Mouse (Mus musculus): ENCODE results near the gene Shroom2. TPM values are rescaled to one million over a fixed set of nuclear protein-coding genes. Genes with fewer than 3 reads are reported as not detected.

Gene Shroom2
- polyA plus RNA-seq (2015; fragmentation: Nextera tagmentation; extraction: Ambion mirVana), result 5.0 and 5.4 TPM in 2 replicates

DNA sequence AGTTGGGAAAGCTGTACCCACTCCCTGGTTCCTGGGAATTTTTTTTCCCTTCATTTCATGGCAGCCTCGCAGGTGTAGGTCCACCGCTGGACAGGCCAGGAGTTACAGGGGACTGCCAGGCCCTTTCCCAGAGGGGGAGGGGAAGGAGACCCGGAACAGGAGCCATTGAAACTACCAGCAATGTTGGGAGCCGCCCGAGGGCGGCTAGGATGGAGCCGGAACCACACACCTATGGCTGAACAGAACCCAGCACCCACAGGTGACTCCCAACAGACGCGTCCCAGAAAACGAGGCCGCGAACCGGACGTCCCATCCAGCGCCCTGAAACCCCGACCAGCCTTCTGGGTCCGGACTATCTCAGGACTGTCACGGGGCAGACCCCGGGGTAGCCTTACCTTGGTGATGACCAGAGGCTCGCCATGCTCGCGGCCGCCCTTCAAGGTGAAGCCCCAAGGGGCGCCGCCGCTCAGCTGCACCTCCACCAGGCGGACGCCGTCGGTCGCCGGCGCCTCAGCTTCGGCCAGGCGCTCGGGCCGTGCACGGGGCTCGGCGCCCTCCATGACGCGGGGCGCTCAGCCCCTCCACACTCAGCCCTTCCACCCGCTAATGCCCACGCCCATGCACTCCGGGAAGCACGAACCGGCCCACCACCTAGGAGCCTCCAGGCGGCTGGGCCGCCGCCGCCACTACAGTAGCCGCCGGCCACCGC, at the start of gene Shroom2:
Gene Shroom2, minus strand, starts transcription at position 575 of the 709 bp plus-strand sequence.
- ATAC-seq (ENCODE audit: insufficient read depth, low FRiP score, low read depth), result peak; percentile 25; the same call in 1 of the 2 replicates
- no peaks in the 10 kb centered on the region for H3K9me3 ChIP-seq
- H3K4me2 ChIP-seq, result peak within 1 kb of the TSS; percentile 49
- 16% methylated on average over 53 of the region's 55 CpGs for WGBS
- peak within 1 kb of the TSS; percentile 80 for H3K27ac ChIP-seq
- no peaks in the 10 kb centered on the region for H3K4me1 ChIP-seq
- peaks cover 5% of the 10 kb centered on the region; the same call in 1 of the 2 replicates for H3K27me3 ChIP-seq (replicated peaks)
- H3K9ac ChIP-seq, result peak within 1 kb of the TSS; percentile 50
- no peaks in the 10 kb centered on the region for H3K36me3 ChIP-seq
- H3K4me3 ChIP-seq (replicated peaks), result peak within 1 kb of the TSS; percentile 63

DNA sequence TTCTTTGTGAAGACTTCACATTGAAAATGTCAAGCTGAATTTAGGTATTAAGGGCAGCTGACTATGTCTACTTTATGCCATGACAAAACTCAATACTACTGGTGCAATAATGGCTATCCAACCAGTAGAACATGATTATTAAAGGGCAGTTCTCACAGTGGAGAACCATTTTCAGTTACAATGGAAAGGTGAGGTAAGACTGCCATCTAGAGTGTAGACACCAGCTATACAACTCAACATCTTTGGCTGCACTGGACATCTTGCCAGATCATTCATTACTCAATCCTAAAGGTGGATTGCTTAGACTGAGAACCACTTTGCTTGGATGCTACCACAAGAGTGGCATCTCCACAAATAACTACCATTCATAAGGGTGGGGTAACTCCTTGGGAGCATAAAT, 49.7 kb upstream of the Shroom2 start:
- Histone ChIP-seq H3K36me3 (no peaks in the 10 kb centered on the region), H3K27ac (no peak overlapping the region), H3K4me3 (replicated peaks) (no peak overlapping the region), H3K27me3 (replicated peaks) (no peaks in the 10 kb centered on the region), H3K4me1 (no peaks in the 10 kb centered on the region), H3K4me2 (no peak overlapping the region), H3K9me3 (no peaks in the 10 kb centered on the region), H3K9ac (no peak overlapping the region)
- ATAC-seq (ENCODE audit: insufficient read depth, low FRiP score, low read depth), result no peak

DNA sequence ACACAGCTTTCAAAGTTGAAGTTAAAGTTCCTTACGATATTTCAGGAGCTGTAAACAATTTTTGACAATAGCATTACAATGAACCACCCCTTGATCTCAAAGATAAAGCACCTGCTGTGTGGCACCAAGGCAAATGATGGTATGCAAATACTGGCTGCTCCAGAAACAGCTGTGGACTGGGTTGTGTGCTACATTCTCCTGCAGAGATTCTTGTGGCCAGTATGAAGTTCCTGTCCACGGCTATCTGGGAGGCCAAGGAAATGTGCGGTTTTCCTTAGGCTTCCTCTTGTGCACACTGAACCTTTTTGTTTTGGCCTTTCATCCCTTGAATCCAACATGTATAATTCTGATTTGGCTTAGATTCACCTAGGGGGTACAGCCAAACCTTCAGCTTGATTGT, 44.1 kb upstream of the Shroom2 start:
- Histone ChIP-seq H3K4me3 (replicated peaks) (no peak overlapping the region), H3K9me3 (no peaks in the 10 kb centered on the region), H3K36me3 (no peaks in the 10 kb centered on the region), H3K27me3 (replicated peaks) (no peaks in the 10 kb centered on the region), H3K27ac (no peak overlapping the region), H3K9ac (no peak overlapping the region), H3K4me2 (no peak overlapping the region), H3K4me1 (no peaks in the 10 kb centered on the region)
- no peak for ATAC-seq (ENCODE audit: insufficient read depth, low FRiP score, low read depth)
- WGBS, result 69% methylated on average over 3 of the region's 3 CpGs

DNA sequence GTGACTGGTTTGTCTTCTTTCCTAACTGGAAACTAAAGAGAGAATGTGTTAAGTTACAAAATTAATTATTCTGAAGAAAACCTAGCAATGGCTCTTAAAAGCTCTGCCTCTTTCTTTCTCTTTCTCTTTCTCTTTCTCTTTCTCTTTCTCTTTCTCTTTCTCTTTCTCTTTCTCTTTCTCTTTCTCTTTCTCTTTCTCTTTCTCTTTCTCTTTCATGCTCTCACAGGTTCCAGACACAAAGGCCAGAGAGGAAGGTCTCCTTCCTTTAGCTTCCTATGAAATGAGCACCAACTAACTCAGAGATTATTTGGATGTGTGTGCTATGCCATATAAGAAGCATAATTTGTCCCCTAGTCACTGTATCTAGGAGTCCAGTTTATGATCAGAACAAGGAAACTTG, 36.1 kb upstream of the Shroom2 start:
- Histone ChIP-seq H3K9ac (no peak overlapping the region), H3K27me3 (replicated peaks) (no peaks in the 10 kb centered on the region), H3K27ac (no peak overlapping the region), H3K4me2 (no peak overlapping the region), H3K4me3 (replicated peaks) (no peak overlapping the region), H3K9me3 (no peaks in the 10 kb centered on the region), H3K36me3 (no peaks in the 10 kb centered on the region), H3K4me1 (no peaks in the 10 kb centered on the region)
- no peak for ATAC-seq (ENCODE audit: insufficient read depth, low FRiP score, low read depth)

DNA sequence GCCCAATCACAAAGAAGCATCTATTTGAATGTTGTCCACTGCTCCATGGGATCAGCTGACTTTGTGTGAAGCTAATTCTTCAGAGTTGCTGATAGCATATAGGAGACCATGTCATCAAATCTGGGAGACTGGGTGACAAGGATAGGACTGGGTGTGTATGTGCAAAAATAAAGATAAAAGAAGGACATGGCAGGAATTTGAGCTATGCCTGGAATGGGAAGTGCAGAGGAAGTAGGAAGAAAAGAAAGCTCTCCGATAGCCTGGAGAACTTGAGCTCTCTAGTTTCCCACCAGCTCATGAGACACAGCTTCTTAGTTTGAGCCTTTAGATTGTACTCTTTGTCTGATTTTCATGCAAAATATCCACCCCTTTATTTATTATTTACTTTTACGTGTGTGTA, 19.3 kb upstream of the Shroom2 start:
- no peak overlapping the region for H3K27ac ChIP-seq
- ATAC-seq (ENCODE audit: insufficient read depth, low FRiP score, low read depth), result no peak
- no peak overlapping the region for H3K9ac ChIP-seq
- no peak overlapping the region for H3K4me3 ChIP-seq (replicated peaks)
- H3K36me3 ChIP-seq, result no peaks in the 10 kb centered on the region
- WGBS, result 56% methylated on average over 2 of the region's 2 CpGs
- no peaks in the 10 kb centered on the region for H3K4me1 ChIP-seq
- H3K9me3 ChIP-seq, result no peaks in the 10 kb centered on the region
- H3K27me3 ChIP-seq (replicated peaks), result peaks cover 5% of the 10 kb centered on the region; the same call in 1 of the 2 replicates
- H3K4me2 ChIP-seq, result no peak overlapping the region

DNA sequence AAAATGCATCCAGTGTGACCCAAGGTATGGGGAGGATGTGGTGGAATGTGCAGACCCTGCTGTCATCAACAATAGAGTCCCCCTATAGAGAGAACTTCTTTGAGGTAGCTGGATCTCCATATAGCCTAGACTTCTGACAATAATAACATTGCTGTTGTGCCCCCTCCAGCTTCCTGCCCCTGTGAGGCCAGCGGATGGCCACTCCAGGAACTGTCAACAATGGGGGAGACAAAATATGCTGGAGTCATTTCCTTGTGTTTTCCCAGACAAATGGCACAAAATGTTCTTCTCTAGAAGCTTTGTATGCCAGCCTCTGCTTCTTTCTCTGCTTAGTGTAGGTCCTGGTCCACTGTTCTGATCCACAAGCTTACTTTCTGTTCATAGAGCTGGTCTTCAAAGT, 18.9 kb upstream of the Shroom2 start:
- Histone ChIP-seq H3K27me3 (replicated peaks) (peaks cover 5% of the 10 kb centered on the region; the same call in 1 of the 2 replicates), H3K27ac (no peak overlapping the region), H3K4me3 (replicated peaks) (no peak overlapping the region), H3K4me1 (no peaks in the 10 kb centered on the region), H3K36me3 (no peaks in the 10 kb centered on the region), H3K4me2 (no peak overlapping the region), H3K9ac (no peak overlapping the region), H3K9me3 (no peaks in the 10 kb centered on the region)
- no peak for ATAC-seq (ENCODE audit: insufficient read depth, low FRiP score, low read depth)
- 62% methylated on average over 1 of the region's 1 CpGs for WGBS

DNA sequence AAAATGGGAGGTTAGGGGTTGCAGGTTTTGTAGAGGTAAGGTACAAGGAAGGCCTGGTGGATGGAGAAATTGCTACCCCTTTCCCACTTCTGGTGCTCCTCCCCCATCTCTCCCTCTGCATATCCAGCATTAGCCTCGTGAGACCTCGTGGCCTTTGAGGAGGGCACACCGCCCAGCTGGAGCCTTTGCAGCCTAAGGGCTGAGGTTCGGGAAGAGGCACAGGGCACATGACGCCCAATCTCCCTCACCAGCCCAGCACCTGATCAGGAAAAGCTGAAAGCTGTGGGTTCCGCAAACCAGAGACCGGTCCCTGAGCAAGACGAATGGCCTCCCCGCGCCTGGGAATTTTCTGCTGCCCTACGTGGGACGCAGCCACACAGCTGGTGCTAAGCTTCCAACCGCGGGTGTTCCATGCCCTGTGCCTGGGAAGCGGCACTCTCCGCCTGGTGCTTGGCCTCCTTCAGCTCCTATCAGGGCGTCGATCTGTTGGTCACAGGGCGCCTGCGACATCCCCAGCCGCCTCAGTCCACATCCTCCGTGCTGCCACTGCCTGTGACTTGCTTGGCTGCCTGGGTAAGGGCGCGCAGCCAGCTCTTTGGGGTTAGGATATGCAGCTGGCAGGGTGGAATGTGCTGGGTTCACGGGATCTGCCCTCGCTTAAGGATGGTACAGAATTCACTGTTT, 12.6 kb upstream of the Shroom2 start, which contains the start of gene Gpr143:
Gene Gpr143, plus strand, starts transcription at position 202 of the 684 bp plus-strand sequence.
- Histone ChIP-seq H3K4me3 (replicated peaks) (peak within 1 kb of the TSS; percentile 11; the same call in 1 of the 2 replicates), H3K27ac (no peak within 1 kb of the TSS), H3K27me3 (replicated peaks) (peaks cover 8% of the 10 kb centered on the region; the same call in 1 of the 2 replicates), H3K4me2 (peak within 1 kb of the TSS; percentile 48), H3K9me3 (no peaks in the 10 kb centered on the region), H3K4me1 (no peaks in the 10 kb centered on the region), H3K9ac (no peak within 1 kb of the TSS), H3K36me3 (no peaks in the 10 kb centered on the region)
- WGBS, result 18% methylated on average over 26 of the region's 26 CpGs
- ATAC-seq (ENCODE audit: insufficient read depth, low FRiP score, low read depth), result no peak

DNA sequence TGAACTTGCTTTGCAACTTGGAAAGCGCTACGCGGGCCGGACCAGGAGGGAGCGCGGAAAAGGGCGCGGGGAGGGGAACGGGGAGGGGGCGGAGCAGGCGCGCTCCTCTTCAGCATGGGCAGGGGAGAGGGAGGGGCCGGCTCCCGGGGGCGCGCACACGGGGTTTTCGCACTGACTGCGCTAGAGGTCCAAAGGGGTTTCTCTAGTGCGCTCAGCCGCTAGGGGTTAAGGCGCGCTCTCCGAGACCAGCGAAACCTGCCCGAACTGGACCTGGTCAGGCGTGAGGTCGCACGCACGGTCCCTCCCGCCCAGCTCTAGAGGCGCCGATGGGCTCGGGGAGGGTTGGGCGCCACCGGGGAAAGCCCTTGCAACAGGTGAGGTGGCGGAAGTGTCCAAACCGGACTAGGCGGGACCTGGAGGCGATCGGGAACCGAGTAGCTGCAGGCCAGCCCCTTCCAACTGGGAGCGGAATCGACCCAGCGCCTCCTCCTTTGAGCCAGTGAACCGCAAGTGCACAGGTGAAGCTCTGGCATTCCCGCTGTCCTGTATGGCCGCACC, 414 bp upstream of the Shroom2 start:
- peak overlapping the region; percentile 63 for H3K4me3 ChIP-seq (replicated peaks)
- H3K9ac ChIP-seq, result peak overlapping the region; percentile 50
- no peaks in the 10 kb centered on the region for H3K4me1 ChIP-seq
- H3K27me3 ChIP-seq (replicated peaks), result peaks cover 5% of the 10 kb centered on the region; the same call in 1 of the 2 replicates
- peak; percentile 90 for ATAC-seq (ENCODE audit: insufficient read depth, low FRiP score, low read depth)
- WGBS, result 12% methylated on average over 38 of the region's 48 CpGs
- H3K9me3 ChIP-seq, result no peaks in the 10 kb centered on the region
- H3K36me3 ChIP-seq, result no peaks in the 10 kb centered on the region
- peak overlapping the region; percentile 80 for H3K27ac ChIP-seq
- peak overlapping the region; percentile 49 for H3K4me2 ChIP-seq

DNA sequence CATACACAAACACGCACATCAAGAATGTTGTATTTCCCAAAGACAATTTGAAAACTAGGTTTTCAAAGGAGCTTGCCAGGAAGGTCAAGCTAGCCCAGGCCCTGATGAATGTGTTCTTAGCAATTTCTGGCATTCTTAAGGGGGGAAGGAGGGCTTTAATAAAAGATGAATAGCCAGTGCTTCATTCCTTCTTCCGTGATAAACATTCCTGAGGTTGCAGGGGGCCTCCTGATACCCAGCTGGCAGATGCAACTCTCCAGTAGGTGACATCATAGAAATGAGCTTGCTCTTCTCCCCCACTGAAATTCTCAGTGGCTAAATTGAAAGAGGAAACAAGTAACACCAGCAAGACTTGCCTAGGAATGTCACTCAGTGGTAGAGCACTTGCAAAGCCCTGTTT, 5.1 kb downstream of the Shroom2 start:
- Histone ChIP-seq H3K36me3 (no peaks in the 10 kb centered on the region), H3K9ac (no peak overlapping the region), H3K27me3 (replicated peaks) (no peaks in the 10 kb centered on the region), H3K4me2 (no peak overlapping the region), H3K4me1 (no peaks in the 10 kb centered on the region), H3K27ac (no peak overlapping the region), H3K4me3 (replicated peaks) (no peak overlapping the region), H3K9me3 (no peaks in the 10 kb centered on the region)
- ATAC-seq (ENCODE audit: insufficient read depth, low FRiP score, low read depth), result no peak
- 42% methylated on average over 2 of the region's 2 CpGs for WGBS

DNA sequence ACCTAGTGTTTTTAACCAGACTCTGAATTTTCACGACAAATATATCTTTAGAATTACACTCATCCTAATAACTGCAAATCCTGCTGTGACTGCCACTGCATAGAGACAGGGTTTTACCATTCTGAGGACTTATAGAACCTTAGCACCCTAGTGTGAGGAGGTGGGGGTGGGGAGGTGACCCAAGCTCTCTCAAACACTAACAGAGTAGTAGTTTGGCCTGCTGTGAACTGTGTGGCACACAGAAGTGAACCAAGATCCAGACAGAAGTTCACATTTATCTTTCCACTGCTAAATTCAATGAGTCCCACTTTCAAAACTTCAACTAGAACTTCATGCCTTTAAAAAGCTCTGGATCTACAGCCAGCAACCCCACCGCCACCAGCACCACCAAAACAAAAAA, 6.4 kb downstream of the Shroom2 start:
- 65% methylated on average over 2 of the region's 2 CpGs for WGBS
- Histone ChIP-seq H3K4me1 (no peaks in the 10 kb centered on the region), H3K9me3 (no peaks in the 10 kb centered on the region), H3K27ac (no peak overlapping the region), H3K27me3 (replicated peaks) (no peaks in the 10 kb centered on the region), H3K36me3 (no peaks in the 10 kb centered on the region), H3K4me2 (no peak overlapping the region), H3K9ac (no peak overlapping the region), H3K4me3 (replicated peaks) (no peak overlapping the region)
- ATAC-seq (ENCODE audit: insufficient read depth, low FRiP score, low read depth), result no peak

DNA sequence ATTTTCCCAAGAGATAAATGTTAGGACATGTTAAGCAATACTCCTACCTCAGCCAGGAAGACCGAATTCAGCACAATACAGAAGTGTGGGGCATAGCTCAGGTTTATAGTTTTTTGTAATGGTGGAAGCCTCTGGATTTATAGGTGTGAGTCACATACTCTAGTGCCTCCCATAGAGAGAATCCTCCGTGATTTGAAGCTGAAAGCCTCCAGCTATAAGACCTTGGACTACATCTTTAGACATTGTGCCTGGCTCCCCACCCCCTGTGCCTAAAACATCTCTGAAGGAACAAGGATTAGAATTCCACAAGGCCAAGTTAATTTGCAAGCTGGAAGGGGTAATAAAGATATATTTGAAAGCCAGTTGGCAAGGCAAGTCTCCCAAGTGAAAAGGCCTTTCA, 6.8 kb downstream of the Shroom2 start:
- Histone ChIP-seq H3K36me3 (no peaks in the 10 kb centered on the region), H3K9me3 (no peaks in the 10 kb centered on the region), H3K27ac (no peak overlapping the region), H3K4me1 (no peaks in the 10 kb centered on the region), H3K4me3 (replicated peaks) (no peak overlapping the region), H3K27me3 (replicated peaks) (no peaks in the 10 kb centered on the region), H3K9ac (no peak overlapping the region), H3K4me2 (no peak overlapping the region)
- no peak for ATAC-seq (ENCODE audit: insufficient read depth, low FRiP score, low read depth)
- 52% methylated on average over 2 of the region's 2 CpGs for WGBS

DNA sequence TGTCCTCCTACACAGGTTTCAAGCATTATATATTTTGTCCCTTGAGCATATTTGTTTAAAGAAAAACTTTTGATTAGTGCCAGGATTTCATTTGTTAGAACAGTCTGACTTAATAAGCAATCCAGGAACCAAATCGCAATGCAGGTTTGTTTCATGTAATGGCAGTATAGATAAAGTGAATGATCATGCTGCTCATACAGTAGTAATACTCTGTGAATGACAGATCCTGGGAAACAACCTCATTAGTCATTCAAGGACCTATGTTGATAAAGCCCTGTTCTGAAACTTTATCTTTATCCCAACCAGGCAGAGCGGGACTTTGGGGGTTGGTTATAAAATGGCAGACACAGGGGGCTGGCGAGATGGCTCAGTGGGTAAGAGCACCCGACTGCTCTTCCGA, 13.0 kb downstream of the Shroom2 start:
- no peaks in the 10 kb centered on the region for H3K4me1 ChIP-seq
- H3K36me3 ChIP-seq, result no peaks in the 10 kb centered on the region
- no peak overlapping the region for H3K9ac ChIP-seq
- H3K4me3 ChIP-seq (replicated peaks), result no peak overlapping the region
- WGBS, result 90% methylated on average over 5 of the region's 5 CpGs
- H3K9me3 ChIP-seq, result no peaks in the 10 kb centered on the region
- no peak overlapping the region for H3K4me2 ChIP-seq
- ATAC-seq (ENCODE audit: insufficient read depth, low FRiP score, low read depth), result no peak
- no peaks in the 10 kb centered on the region for H3K27me3 ChIP-seq (replicated peaks)
- H3K27ac ChIP-seq, result no peak overlapping the region

Measured in stomach, embryonic 15.5 days (tissue).